ENCODE assay signal across 8 mouse cellular contexts in the genomic region with DNA sequence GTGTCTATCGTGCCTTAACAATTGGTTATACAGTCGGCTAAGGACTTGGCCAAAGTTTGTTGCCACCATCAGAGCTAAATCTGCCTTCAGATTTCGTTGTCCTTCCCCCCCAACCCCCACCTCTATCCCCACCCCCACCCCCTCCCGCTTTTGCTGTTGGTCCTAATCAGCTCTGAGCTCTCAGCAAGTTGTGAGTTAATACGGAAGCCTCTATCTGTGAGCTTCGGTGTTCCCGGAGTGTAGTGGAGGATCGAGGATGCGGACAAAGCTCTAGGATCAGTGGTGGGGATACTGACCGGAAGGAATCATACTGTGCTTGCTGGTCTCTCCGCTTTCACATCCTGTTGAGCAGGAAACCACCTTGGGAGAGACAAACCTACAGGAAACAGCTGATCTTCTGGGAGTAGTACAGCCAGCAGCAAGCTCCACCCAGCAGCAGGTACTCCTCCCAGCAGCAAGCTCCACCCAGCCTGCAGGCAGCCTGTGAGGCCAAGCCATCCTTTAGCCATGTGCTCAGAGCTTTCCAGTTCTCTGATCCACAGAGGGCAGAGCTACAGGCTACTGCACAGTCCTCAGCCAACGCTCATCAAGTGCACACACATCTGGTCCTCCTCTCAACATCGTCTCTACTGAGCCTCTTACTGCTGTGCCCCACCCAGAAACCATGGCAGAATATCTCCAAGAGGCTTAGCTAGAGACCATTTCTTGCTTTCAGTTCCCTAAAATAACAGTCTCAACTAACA.
A peak's percentile ranks its signal among the peaks of the same experiment; 100 is the strongest.
DNase-seq lines count a peak whose midpoint lies in the region.

No protein-coding gene starts in this region.

- DNase-seq in B cell, adult 2 months, result peak; percentile 69 to 75
- peak; percentile 96 for DNase-seq in R1 (ENCODE audit: low read depth, low spot score)
- DNase-seq in heart, adult 11 months, result peak; percentile 96
- peak; percentile 19 to 41 for DNase-seq in kidney, postnatal 4 days
- DNase-seq in monocyte, adult 2 months (ENCODE audit: low read depth in 1 of 2, low spot score in 2 of 2), result peak; percentile 39 to 52
- DNase-seq in retina, embryonic 14.5 days (ENCODE audit: low spot score), result no peak
- no peak for DNase-seq in testis, postnatal 14 days (ENCODE audit: low spot score)
- no peak for DNase-seq in cerebellum, postnatal 4 days (ENCODE audit: low spot score in 2 of 2)

Comparison
In these comparisons a context has a peak if more than half of its experiments do, and no peak if none do; other contexts are left out.
1. DNase-seq: peak in B cell, adult 2 months (2 of 2), R1 (single experiment), heart, adult 11 months (single experiment), kidney, postnatal 4 days (2 of 2) and monocyte, adult 2 months (2 of 2); none in retina, embryonic 14.5 days (single experiment), testis, postnatal 14 days (single experiment) and cerebellum, postnatal 4 days (0 of 2).